Mouse (Mus musculus) G1E (cell line): ENCODE data around the gene Col25a1.

Experiments
- CTCF ChIP-seq: IDR thresholded peaks from 2 replicates; pipeline ENCODE4 v1.5.1; 2012; ENCODE audit warnings: low read depth, low read length, inconsistent platforms, mixed read lengths
- GATA1 ChIP-seq: IDR thresholded peaks from 2 replicates; pipeline ENCODE4 v1.6.1; 2012; ENCODE audit warnings: borderline replicate concordance, low read length, inconsistent platforms, mixed read lengths
- POLR2AphosphoS5 ChIP-seq: IDR thresholded peaks from 2 replicates; pipeline ENCODE4 v1.6.1; 2012; ENCODE audit warnings: low read depth, low read length, inconsistent platforms; ENCODE audit not compliant: insufficient replicate concordance

GRCm38 (mm10) chr3:130361922-130362321 is 230.6 kb downstream of the Col25a1 start:
- TF ChIP-seq CTCF (no peak), GATA1 (no peak), POLR2AphosphoS5 (no peak)
